Mouse (Mus musculus) hindbrain, postnatal 0 days (tissue): Measurements from ENCODE around the gene 2310007B03Rik. TPM values are rescaled to one million over a fixed set of nuclear protein-coding genes. Genes with fewer than 3 reads are reported as not detected.

Experiments used
- ATAC-seq: fragments of 200-750 bp; cut with Nextera tagmentation; 2 replicates; pipeline ENCODE4 v1.8.0; 2017; ENCODE audit warnings: mild to moderate bottlenecking, moderate TSS enrichment, moderate library complexity
- DNase-seq: peaks from one replicate; pipeline ENCODE4 v3.0.0-alpha.2; 2015; ENCODE audit warnings: low spot score
- H3K27ac ChIP-seq: fragments of 300-500 bp; sonication (generic); 2 replicates; pipeline ENCODE4 v1.5.1; 2014; ENCODE audit warnings: mild to moderate bottlenecking
- H3K27me3 ChIP-seq: fragments of 300-500 bp; sonication (generic); 2 replicates; pipeline ENCODE4 v1.6.1; 2014; ENCODE audit warnings: low read length, mixed read lengths; ENCODE audit not compliant: insufficient read depth
- H3K36me3 ChIP-seq: fragments of 300-500 bp; sonication (generic); 2 replicates; pipeline ENCODE4 v1.6.1; 2014; ENCODE audit warnings: low read length, mixed read lengths; ENCODE audit not compliant: insufficient read depth
- H3K4me1 ChIP-seq: fragments of 300-500 bp; sonication (generic); 2 replicates; pipeline ENCODE4 v1.6.1; 2014; ENCODE audit warnings: antibody characterized with exemption, low read length, mixed read lengths; ENCODE audit not compliant: insufficient read depth
- H3K4me2 ChIP-seq: fragments of 300-500 bp; sonication (generic); 2 replicates; pipeline ENCODE4 v1.6.1; 2014; ENCODE audit warnings: low read depth, mild to moderate bottlenecking, low read length, moderate library complexity, mixed read lengths
- H3K4me3 ChIP-seq: fragments of 300-500 bp; sonication (generic); 2 replicates; pipeline ENCODE4 v1.5.1; 2014; ENCODE audit warnings: low read length
- H3K9ac ChIP-seq: fragments of 300-500 bp; sonication (generic); replicated peaks from 2 replicates; pipeline ENCODE4 v1.6.1; 2014; ENCODE audit warnings: mild to moderate bottlenecking, low read length, moderate library complexity, mixed read lengths
- H3K9me3 ChIP-seq: fragments of 300-500 bp; sonication (generic); 2 replicates; pipeline ENCODE4 v1.6.1; 2016; ENCODE audit warnings: low read length, mixed read lengths
- CTCF ChIP-seq: IDR thresholded peaks from 2 replicates; pipeline ENCODE4 v1.5.1; 2016; ENCODE audit warnings: antibody characterized with exemption, control low read depth, low read depth
- WGBS: fragments of 180-500 bp; shearing (Covaris S2); extraction: QIAGEN DNeasy Blood & Tissue Kit; methylation state at CpG from one replicate; pipeline ENCODE4 v1.1.7; 2014; 5-methylcytosine and 5-hydroxymethylcytosine counted together
- polyA plus RNA-seq: library from polyadenylated mRNA; unstranded; fragments of >200 nt; fragmentation: Nextera tagmentation; extraction: Ambion mirVana; gene quantifications from 2 replicates; pipeline ENCODE4 v1.2.1, GENCODE M21; 2015
- total RNA-seq: library from RNA; depleted of rRNA; stranded (reverse); fragments of >200 nt; gene quantifications from 2 replicates; pipeline ENCODE4 v1.2.3, GENCODE M21; 2014

The 2310007B03Rik gene
- total and polyA plus RNA-seq, 2 experiments from 2014 or later: 0.05 to 0.11 TPM

DNA sequence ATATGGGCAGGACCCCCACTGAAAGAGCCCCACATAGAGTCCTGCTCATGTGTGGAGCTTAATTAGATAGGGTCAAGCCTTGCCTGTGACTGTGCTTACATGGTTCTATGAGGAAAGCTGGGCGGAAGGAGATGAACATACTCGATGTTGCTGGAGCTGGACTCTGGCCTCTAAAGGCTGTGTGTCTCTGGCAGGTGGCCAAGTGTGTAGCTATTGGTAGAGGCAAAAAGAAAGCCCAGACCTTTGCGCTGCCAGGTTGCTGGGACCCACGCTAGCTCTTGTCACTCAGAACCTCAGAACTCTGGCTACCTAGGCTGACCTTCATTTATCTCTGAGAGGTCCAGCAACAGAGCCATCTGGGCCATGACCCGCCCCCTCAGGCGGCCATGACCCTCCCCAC, 22.2 kb downstream of the 2310007B03Rik start:
- 69% methylated on average over 6 of the region's 6 CpGs for WGBS
- DNase-seq (peak; percentile 21), ATAC-seq (no peak)
- Histone ChIP-seq H3K9ac (no peak overlapping the region), H3K4me1 (no peaks in the 10 kb centered on the region), H3K27ac (no peak overlapping the region), H3K36me3 (no peaks in the 10 kb centered on the region), H3K4me2 (no peak overlapping the region), H3K27me3 (no peaks in the 10 kb centered on the region), H3K9me3 (no peaks in the 10 kb centered on the region), H3K4me3 (no peak overlapping the region)
- no peak for TF ChIP-seq CTCF

DNA sequence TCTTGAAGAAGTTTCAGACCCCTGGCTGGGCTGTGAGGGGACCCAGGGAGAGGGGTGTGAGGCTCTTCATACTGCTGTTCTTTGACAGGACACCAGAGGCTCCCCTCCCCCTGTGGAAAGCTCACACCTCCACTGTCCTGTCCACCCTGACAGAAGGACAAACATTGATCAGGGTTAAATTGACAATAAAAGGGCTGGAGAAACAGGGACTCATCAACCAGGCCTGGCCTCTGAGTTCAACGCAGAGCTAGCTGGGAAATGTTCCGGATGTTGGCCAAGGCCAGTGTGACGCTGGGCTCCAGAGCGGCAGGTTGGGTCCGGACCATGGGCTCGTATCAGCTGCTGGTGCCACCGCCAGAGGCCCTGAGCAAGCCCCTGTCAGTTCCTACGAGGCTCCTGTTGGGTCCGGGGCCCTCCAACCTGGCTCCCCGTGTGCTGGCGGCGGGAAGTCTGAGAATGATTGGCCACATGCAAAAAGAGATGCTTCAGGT, 25.7 kb downstream of the 2310007B03Rik start, which contains the start of gene Agxt:
Agxt (plus strand) TSS at position 205 of the 491 bp plus-strand sequence.
- Histone ChIP-seq H3K4me3 (no peak within 1 kb of the TSS), H3K27ac (no peak within 1 kb of the TSS), H3K36me3 (no peaks in the 10 kb centered on the region), H3K4me1 (no peaks in the 10 kb centered on the region), H3K4me2 (no peak within 1 kb of the TSS), H3K9me3 (no peaks in the 10 kb centered on the region), H3K27me3 (no peaks in the 10 kb centered on the region), H3K9ac (no peak within 1 kb of the TSS)
- DNase-seq: no peak
- TF ChIP-seq CTCF: no peak
- no peak for ATAC-seq
- WGBS: 87% methylated on average over 12 of the region's 12 CpGs

DNA sequence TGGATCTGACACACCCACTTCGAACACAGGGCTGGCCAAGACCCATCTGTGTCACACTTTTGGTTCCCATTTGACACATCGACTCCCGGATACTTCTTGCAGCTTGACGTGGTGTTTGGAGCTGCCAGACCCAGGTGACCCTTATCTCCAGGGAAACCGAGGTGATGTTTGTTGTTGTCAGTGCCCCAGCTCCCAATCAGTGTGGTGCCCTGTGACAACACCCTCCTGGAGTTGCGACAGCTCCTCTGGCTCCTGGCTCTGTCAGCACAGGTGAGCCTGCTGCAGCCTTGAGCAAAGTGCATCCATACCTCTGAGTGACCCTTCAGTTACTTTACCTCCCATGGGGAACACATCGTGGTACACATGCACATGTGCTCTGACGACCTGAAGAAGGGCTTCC, 28.1 kb downstream of the 2310007B03Rik start:
- H3K9me3 ChIP-seq: no peaks in the 10 kb centered on the region
- no peak for ATAC-seq
- TF ChIP-seq CTCF: no peak
- H3K27me3 ChIP-seq: no peaks in the 10 kb centered on the region
- no peaks in the 10 kb centered on the region for H3K36me3 ChIP-seq
- DNase-seq: no peak
- no peak overlapping the region for H3K4me2 ChIP-seq
- H3K9ac ChIP-seq: no peak overlapping the region
- no peak overlapping the region for H3K4me3 ChIP-seq
- H3K4me1 ChIP-seq: no peaks in the 10 kb centered on the region
- WGBS: 68% methylated on average over 8 of the region's 8 CpGs
- H3K27ac ChIP-seq: no peak overlapping the region

DNA sequence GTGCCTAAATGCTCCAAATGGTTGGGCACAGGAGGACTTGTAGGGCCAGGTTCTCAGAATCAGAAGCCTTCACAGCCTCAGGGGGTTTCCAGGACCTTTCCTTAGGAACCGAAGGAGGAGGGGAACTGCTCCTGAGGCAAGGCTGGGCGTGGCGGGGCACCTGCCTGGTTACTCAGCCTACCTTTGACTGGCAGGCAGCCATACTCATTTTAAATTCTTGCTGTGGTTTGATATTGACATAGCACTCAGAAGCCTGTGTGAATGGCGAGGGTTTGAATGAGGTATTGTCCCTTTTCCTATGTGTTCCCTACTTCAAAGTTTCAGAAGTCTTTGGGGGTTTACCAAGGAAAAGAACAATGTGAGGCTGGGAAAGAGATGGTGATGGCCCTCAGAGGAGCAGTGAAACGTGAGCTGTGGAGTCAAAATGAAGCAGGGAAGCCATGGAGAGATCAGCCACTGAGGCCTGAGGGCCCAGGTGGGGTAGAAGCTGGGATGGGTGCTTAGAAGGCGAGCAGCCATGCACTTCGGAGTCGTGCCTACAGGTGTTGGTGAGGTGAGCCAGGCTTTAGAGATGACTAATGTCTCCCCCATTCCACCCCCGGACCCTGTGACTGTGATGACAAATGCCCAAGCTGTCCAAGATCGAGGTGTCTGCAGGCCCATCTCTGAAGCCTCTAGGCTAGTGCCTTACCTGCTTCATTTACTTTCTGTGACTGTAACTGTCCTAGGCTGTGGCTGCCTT, 30.3 kb downstream of the 2310007B03Rik start:
- no peak for TF ChIP-seq CTCF
- H3K27me3 ChIP-seq: no peaks in the 10 kb centered on the region
- H3K9me3 ChIP-seq: no peaks in the 10 kb centered on the region
- H3K4me1 ChIP-seq: no peaks in the 10 kb centered on the region
- no peak overlapping the region for H3K9ac ChIP-seq
- H3K36me3 ChIP-seq: no peaks in the 10 kb centered on the region
- WGBS: 76% methylated on average over 10 of the region's 10 CpGs
- ATAC-seq (no peak), DNase-seq (no peak)
- no peak overlapping the region for H3K4me2 ChIP-seq
- no peak overlapping the region for H3K27ac ChIP-seq
- no peak overlapping the region for H3K4me3 ChIP-seq

DNA sequence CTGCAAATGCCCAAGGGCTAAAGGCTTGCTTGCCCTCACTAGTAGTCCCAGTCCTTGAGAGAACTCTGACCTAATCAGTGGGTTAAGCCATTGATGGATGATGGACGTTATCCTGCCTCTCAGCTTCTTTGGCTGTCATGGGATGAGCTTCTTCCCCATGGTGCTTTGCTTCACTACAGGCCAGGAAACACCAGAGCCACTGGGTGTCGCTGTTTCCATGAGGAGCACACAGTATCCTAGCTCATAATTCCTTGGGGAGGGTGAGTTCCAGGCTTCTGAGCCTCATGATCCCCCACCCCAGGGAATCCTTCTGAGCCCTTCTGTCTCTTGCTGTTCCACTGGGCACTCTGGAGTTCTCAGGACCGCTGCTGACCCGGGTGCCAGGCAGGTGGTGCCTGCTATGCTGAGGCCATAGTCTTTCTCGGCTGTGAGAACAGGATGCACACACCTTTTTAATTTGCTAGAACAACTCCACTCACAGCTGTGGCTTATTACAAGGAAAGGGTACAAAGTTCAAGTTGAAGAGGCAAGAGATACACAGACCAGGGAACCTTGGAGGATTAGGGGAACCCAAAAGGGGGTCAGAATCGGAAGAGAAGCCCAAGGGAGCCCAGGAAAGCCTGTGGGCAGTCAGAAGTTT, 31.9 kb downstream of the 2310007B03Rik start:
- Histone ChIP-seq H3K9ac (no peak overlapping the region), H3K4me1 (no peaks in the 10 kb centered on the region), H3K4me2 (no peak overlapping the region), H3K27ac (no peak overlapping the region), H3K27me3 (no peaks in the 10 kb centered on the region), H3K36me3 (no peaks in the 10 kb centered on the region), H3K9me3 (no peaks in the 10 kb centered on the region), H3K4me3 (no peak overlapping the region)
- peak; percentile 87 for DNase-seq
- 29% methylated on average over 6 of the region's 6 CpGs for WGBS
- peak; percentile 87 for TF ChIP-seq CTCF
- peak; percentile 74 for ATAC-seq

DNA sequence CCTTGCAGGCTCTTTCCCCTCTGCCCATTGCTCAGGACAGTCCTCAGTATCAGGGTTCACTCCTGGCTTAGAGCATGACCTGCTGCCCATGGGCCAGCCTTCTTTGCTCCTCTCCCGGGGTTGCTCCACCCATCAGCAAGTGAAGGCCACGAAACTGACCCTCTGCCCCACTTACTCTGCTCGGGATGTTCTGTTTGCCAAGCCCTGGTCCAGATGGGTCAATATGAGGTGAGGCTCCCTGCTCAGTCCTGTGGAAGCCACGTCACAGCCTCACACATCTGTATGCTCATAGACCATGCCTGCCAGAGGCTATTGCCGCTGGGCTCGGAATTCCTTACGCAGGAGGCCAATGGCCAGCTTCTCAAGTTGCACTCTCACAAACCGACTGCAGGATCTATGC, 32.5 kb downstream of the 2310007B03Rik start:
- 86% methylated on average over 8 of the region's 8 CpGs for WGBS
- Histone ChIP-seq H3K9ac (no peak overlapping the region), H3K4me1 (no peaks in the 10 kb centered on the region), H3K4me2 (no peak overlapping the region), H3K9me3 (no peaks in the 10 kb centered on the region), H3K36me3 (no peaks in the 10 kb centered on the region), H3K4me3 (no peak overlapping the region), H3K27me3 (no peaks in the 10 kb centered on the region), H3K27ac (no peak overlapping the region)
- no peak for TF ChIP-seq CTCF
- DNase-seq (no peak), ATAC-seq (peak; percentile 30)

DNA sequence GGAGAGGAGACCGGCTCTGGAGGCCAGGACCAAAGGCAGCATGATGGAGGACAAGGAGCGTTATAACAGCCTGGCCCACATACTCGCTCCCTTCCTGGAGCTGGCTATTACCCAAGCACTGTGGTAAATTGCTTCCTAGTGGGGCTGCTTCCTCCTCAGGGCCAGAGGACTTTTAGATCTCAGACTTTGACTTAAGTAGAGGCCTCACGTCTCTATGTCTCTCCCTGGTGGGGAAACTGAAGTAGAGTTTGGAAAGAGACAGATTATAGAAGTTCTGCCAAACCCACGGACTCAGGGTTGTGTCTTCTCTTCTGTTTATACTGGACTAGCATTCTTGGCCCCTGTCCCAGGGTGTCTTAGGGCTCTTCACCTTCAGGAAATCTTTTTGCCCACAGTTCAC, 35.5 kb downstream of the 2310007B03Rik start:
- ATAC-seq: no peak
- peak; percentile 31 for TF ChIP-seq CTCF
- Histone ChIP-seq H3K27me3 (no peaks in the 10 kb centered on the region), H3K27ac (no peak overlapping the region), H3K4me2 (no peak overlapping the region), H3K9ac (no peak overlapping the region), H3K4me1 (no peaks in the 10 kb centered on the region), H3K36me3 (no peaks in the 10 kb centered on the region), H3K4me3 (no peak overlapping the region), H3K9me3 (no peaks in the 10 kb centered on the region)
- 51% methylated on average over 5 of the region's 5 CpGs for WGBS
- DNase-seq: peak; percentile 16
